Mouse (Mus musculus): ENCODE measurements around the gene 1810037I17Rik. TPM values are rescaled to one million over a fixed set of nuclear protein-coding genes. Genes with fewer than 3 reads are reported as not detected.
"Not testable (repeated sequence)": the region's sequence is repeated elsewhere in the genome, so short reads cannot be mapped to it uniquely, and the experiment has no call there.

The 1810037I17Rik gene
- polyA plus RNA-seq, 1 experiment from 2014 or later = 89.3 TPM

- ATAC-seq (ENCODE audit: low read depth) = no peak
- H3K9me3 ChIP-seq (ENCODE audit: control insufficient read depth, low read length) = no peaks in the 10 kb centered on the region
- no peak overlapping the region for H3K27ac ChIP-seq (ENCODE audit: low read depth, low read length)
- H3K9ac ChIP-seq (replicated peaks; ENCODE audit: low read depth, low read length) = no peak overlapping the region
- H3K27me3 ChIP-seq (ENCODE audit: control insufficient read depth, insufficient read depth, low read length) = no peaks in the 10 kb centered on the region
- H3K4me1 ChIP-seq (ENCODE audit: control insufficient read depth, insufficient read depth, low read length) = peaks cover 4% of the 10 kb centered on the region; the same call in 1 of the 2 replicates
- no peaks in the 10 kb centered on the region for H3K36me3 ChIP-seq (ENCODE audit: control insufficient read depth, insufficient read depth, low read length)
- WGBS = 87% methylated on average over 8 of the region's 8 CpGs
- H3K4me2 ChIP-seq (ENCODE audit: low read depth, low read length) = no peak overlapping the region
- H3K4me3 ChIP-seq (ENCODE audit: low read depth, low read length) = no peak overlapping the region
Measured at GRCm38 (mm10) chr3:122921676-122922527, 2.1 kb upstream of the 1810037I17Rik start.

GRCm38 (mm10) chr3:122923147-122923546 lies 856 bp upstream of the 1810037I17Rik start:
- no peaks in the 10 kb centered on the region for H3K27me3 ChIP-seq (ENCODE audit: control insufficient read depth, insufficient read depth, low read length)
- H3K4me1 ChIP-seq (ENCODE audit: control insufficient read depth, insufficient read depth, low read length) = peaks cover 4% of the 10 kb centered on the region; the same call in 1 of the 2 replicates
- H3K4me2 ChIP-seq (ENCODE audit: low read depth, low read length) = no peak overlapping the region
- 74% methylated on average over 7 of the region's 7 CpGs for WGBS
- no peak overlapping the region for H3K27ac ChIP-seq (ENCODE audit: low read depth, low read length)
- no peaks in the 10 kb centered on the region for H3K36me3 ChIP-seq (ENCODE audit: control insufficient read depth, insufficient read depth, low read length)
- no peak overlapping the region for H3K9ac ChIP-seq (replicated peaks; ENCODE audit: low read depth, low read length)
- no peak for ATAC-seq (ENCODE audit: low read depth)
- H3K4me3 ChIP-seq (ENCODE audit: low read depth, low read length) = no peak overlapping the region
- H3K9me3 ChIP-seq (ENCODE audit: control insufficient read depth, low read length) = no peaks in the 10 kb centered on the region

GRCm38 (mm10) chr3:122929723-122930122 lies 5.7 kb downstream of the 1810037I17Rik start:
- Histone ChIP-seq H3K4me1 (ENCODE audit: control insufficient read depth, insufficient read depth, low read length) (peaks cover 4% of the 10 kb centered on the region; the same call in 1 of the 2 replicates), H3K36me3 (ENCODE audit: control insufficient read depth, insufficient read depth, low read length) (no peaks in the 10 kb centered on the region), H3K9me3 (ENCODE audit: control insufficient read depth, low read length) (no peaks in the 10 kb centered on the region), H3K9ac (replicated peaks; ENCODE audit: low read depth, low read length) (no peak overlapping the region), H3K27me3 (ENCODE audit: control insufficient read depth, insufficient read depth, low read length) (no peaks in the 10 kb centered on the region), H3K4me3 (ENCODE audit: low read depth, low read length) (no peak overlapping the region), H3K27ac (ENCODE audit: low read depth, low read length) (no peak overlapping the region), H3K4me2 (ENCODE audit: low read depth, low read length) (no peak overlapping the region)
- WGBS = 91% methylated on average over 6 of the region's 6 CpGs
- no peak for ATAC-seq (ENCODE audit: low read depth)

- no peak overlapping the region for H3K27ac ChIP-seq (ENCODE audit: low read depth, low read length)
- no peaks in the 10 kb centered on the region for H3K9me3 ChIP-seq (ENCODE audit: control insufficient read depth, low read length)
- H3K9ac ChIP-seq (replicated peaks; ENCODE audit: low read depth, low read length) = no peak overlapping the region
- H3K36me3 ChIP-seq (ENCODE audit: control insufficient read depth, insufficient read depth, low read length) = no peaks in the 10 kb centered on the region
- H3K4me1 ChIP-seq (ENCODE audit: control insufficient read depth, insufficient read depth, low read length) = no peaks in the 10 kb centered on the region
- H3K27me3 ChIP-seq (ENCODE audit: control insufficient read depth, insufficient read depth, low read length) = no peaks in the 10 kb centered on the region
- WGBS = 94% methylated on average over 1 of the region's 1 CpGs
- H3K4me2 ChIP-seq (ENCODE audit: low read depth, low read length) = no peak overlapping the region
- no peak overlapping the region for H3K4me3 ChIP-seq (ENCODE audit: low read depth, low read length)
- ATAC-seq (ENCODE audit: low read depth) = no peak
Measured at GRCm38 (mm10) chr3:122932466-122932865, 8.5 kb downstream of the 1810037I17Rik start.

- not testable (repeated sequence) for H3K4me2 ChIP-seq (ENCODE audit: low read depth, low read length); H3K27ac ChIP-seq (ENCODE audit: low read depth, low read length); H3K27me3 ChIP-seq (ENCODE audit: control insufficient read depth, insufficient read depth, low read length); H3K9ac ChIP-seq (replicated peaks; ENCODE audit: low read depth, low read length); H3K9me3 ChIP-seq (ENCODE audit: control insufficient read depth, low read length); ATAC-seq (ENCODE audit: low read depth); H3K4me1 ChIP-seq (ENCODE audit: control insufficient read depth, insufficient read depth, low read length); H3K36me3 ChIP-seq (ENCODE audit: control insufficient read depth, insufficient read depth, low read length); H3K4me3 ChIP-seq (ENCODE audit: low read depth, low read length)
- WGBS = 85% methylated on average over 13 of the region's 13 CpGs
Measured at GRCm38 (mm10) chr3:122937176-122937575, 13.2 kb downstream of the 1810037I17Rik start.

GRCm38 (mm10) chr3:122939215-122939614 lies 15.2 kb downstream of the 1810037I17Rik start:
- Histone ChIP-seq H3K9me3 (ENCODE audit: control insufficient read depth, low read length) (no peaks in the 10 kb centered on the region), H3K9ac (replicated peaks; ENCODE audit: low read depth, low read length) (no peak overlapping the region), H3K4me1 (ENCODE audit: control insufficient read depth, insufficient read depth, low read length) (no peaks in the 10 kb centered on the region), H3K27me3 (ENCODE audit: control insufficient read depth, insufficient read depth, low read length) (no peaks in the 10 kb centered on the region), H3K4me2 (ENCODE audit: low read depth, low read length) (no peak overlapping the region), H3K4me3 (ENCODE audit: low read depth, low read length) (no peak overlapping the region), H3K36me3 (ENCODE audit: control insufficient read depth, insufficient read depth, low read length) (no peaks in the 10 kb centered on the region), H3K27ac (ENCODE audit: low read depth, low read length) (no peak overlapping the region)
- ATAC-seq (ENCODE audit: low read depth) = no peak
- WGBS = 88% methylated on average over 2 of the region's 2 CpGs

- Histone ChIP-seq H3K27ac (ENCODE audit: low read depth, low read length) (no peak overlapping the region), H3K36me3 (ENCODE audit: control insufficient read depth, insufficient read depth, low read length) (no peaks in the 10 kb centered on the region), H3K4me3 (ENCODE audit: low read depth, low read length) (no peak overlapping the region), H3K9me3 (ENCODE audit: control insufficient read depth, low read length) (no peaks in the 10 kb centered on the region), H3K4me1 (ENCODE audit: control insufficient read depth, insufficient read depth, low read length) (no peaks in the 10 kb centered on the region), H3K9ac (replicated peaks; ENCODE audit: low read depth, low read length) (no peak overlapping the region), H3K27me3 (ENCODE audit: control insufficient read depth, insufficient read depth, low read length) (no peaks in the 10 kb centered on the region), H3K4me2 (ENCODE audit: low read depth, low read length) (no peak overlapping the region)
- WGBS = 86% methylated on average over 6 of the region's 6 CpGs
- no peak for ATAC-seq (ENCODE audit: low read depth)
Measured at GRCm38 (mm10) chr3:122943387-122943890, 19.4 kb downstream of the 1810037I17Rik start.

DNA sequence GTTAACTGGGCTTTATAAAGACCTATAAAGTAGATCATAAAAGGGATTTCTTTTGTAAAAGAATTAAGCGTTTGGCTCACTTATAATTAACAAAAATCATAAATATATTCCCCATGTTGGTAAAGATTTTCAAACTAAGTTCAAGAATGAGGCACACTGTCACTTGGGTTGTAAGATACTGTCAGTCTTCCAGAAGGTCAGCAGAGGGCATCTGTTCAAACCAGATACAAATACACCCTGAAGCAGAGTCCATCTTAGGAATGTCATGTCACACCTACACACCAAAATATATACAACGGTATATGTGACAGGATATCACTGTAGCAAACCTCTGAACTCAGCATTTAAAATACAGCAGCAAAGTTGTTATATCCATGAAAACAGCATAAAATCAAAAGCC lies 26.1 kb downstream of the 1810037I17Rik start:
- ATAC-seq (ENCODE audit: low read depth) = no peak
- Histone ChIP-seq H3K36me3 (ENCODE audit: control insufficient read depth, insufficient read depth, low read length) (0 out of 2 replicates have a peak, but pooled peaks cover 4% of the 10 kb centered on the region), H3K27me3 (ENCODE audit: control insufficient read depth, insufficient read depth, low read length) (no peaks in the 10 kb centered on the region), H3K27ac (ENCODE audit: low read depth, low read length) (no peak overlapping the region), H3K4me2 (ENCODE audit: low read depth, low read length) (no peak overlapping the region), H3K9me3 (ENCODE audit: control insufficient read depth, low read length) (no peaks in the 10 kb centered on the region), H3K4me3 (ENCODE audit: low read depth, low read length) (no peak overlapping the region), H3K9ac (replicated peaks; ENCODE audit: low read depth, low read length) (no peak overlapping the region), H3K4me1 (ENCODE audit: control insufficient read depth, insufficient read depth, low read length) (no peaks in the 10 kb centered on the region)
- 98% methylated on average over 2 of the region's 2 CpGs for WGBS

- no peaks in the 10 kb centered on the region for H3K36me3 ChIP-seq (ENCODE audit: control insufficient read depth, insufficient read depth, low read length)
- no peak for ATAC-seq (ENCODE audit: low read depth)
- no peaks in the 10 kb centered on the region for H3K9me3 ChIP-seq (ENCODE audit: control insufficient read depth, low read length)
- H3K27ac ChIP-seq (ENCODE audit: low read depth, low read length) = no peak overlapping the region
- no peak overlapping the region for H3K4me3 ChIP-seq (ENCODE audit: low read depth, low read length)
- no peak overlapping the region for H3K4me2 ChIP-seq (ENCODE audit: low read depth, low read length)
- no peaks in the 10 kb centered on the region for H3K27me3 ChIP-seq (ENCODE audit: control insufficient read depth, insufficient read depth, low read length)
- H3K4me1 ChIP-seq (ENCODE audit: control insufficient read depth, insufficient read depth, low read length) = no peaks in the 10 kb centered on the region
- WGBS = 92% methylated on average over 5 of the region's 5 CpGs
- no peak overlapping the region for H3K9ac ChIP-seq (replicated peaks; ENCODE audit: low read depth, low read length)
Measured at GRCm38 (mm10) chr3:122964301-122964700, 40.3 kb downstream of the 1810037I17Rik start.
